Mouse (Mus musculus): ENCODE measurements around the gene Marc2. TPM values are rescaled to one million over a fixed set of nuclear protein-coding genes. Genes with fewer than 3 reads are reported as not detected.

The Marc2 gene
- polyA plus RNA-seq (2016; fragmentation: Nextera tagmentation; extraction: Ambion mirVana), result 88.4 and 97.3 TPM in 2 replicates

DNA sequence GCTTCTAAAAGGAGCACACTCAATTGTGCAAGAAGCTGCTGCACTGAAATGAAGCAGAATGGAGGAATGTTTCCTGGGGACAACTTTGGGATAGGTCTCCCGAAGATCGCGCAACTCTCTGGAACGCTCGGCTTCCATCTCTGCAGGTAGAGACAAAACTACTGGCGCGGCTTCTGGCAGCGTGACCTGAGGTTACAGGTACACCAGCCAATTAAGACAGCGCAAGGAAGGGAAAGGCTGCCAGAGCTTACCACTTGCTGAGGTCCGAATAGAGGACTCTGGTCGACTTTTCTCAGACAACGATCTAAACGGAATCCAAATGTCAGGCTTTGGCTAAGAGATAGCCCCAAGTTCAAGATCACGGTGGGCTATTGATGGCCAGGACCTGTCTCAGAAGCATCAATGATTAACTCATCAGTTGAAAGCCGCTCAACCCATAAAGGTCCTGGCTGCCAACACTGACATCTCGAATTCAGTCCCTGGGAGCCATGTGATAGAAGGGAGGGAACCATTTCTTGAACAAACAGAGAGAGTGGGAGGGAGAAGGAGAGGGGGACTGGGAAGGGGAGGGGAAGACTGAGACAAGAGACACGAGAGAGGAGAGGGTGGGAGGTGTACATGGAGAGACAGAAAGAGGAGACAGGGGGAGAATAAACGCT lies at the start of gene Marc2:
Gene Marc2 (minus strand): TSS at position 360 of the 659 bp plus-strand sequence.
- H3K27me3 ChIP-seq, result peaks cover 40% of the 10 kb centered on the region
- peak within 1 kb of the TSS; percentile 10; the same call in 1 of the 2 replicates for H3K27ac ChIP-seq (replicated peaks)
- peak within 1 kb of the TSS; percentile 87 for H3K4me2 ChIP-seq (replicated peaks)
- no peaks in the 10 kb centered on the region for H3K36me3 ChIP-seq
- H3K4me3 ChIP-seq, result peak within 1 kb of the TSS; percentile 85
- peak; percentile 31 for ATAC-seq (ENCODE audit: low FRiP score, low read depth)
- peak within 1 kb of the TSS; percentile 83 for H3K9ac ChIP-seq (replicated peaks)
- H3K4me1 ChIP-seq, result peaks cover 15% of the 10 kb centered on the region
- H3K9me3 ChIP-seq, result no peaks in the 10 kb centered on the region
- 6% methylated on average over 18 of the region's 18 CpGs for WGBS

DNA sequence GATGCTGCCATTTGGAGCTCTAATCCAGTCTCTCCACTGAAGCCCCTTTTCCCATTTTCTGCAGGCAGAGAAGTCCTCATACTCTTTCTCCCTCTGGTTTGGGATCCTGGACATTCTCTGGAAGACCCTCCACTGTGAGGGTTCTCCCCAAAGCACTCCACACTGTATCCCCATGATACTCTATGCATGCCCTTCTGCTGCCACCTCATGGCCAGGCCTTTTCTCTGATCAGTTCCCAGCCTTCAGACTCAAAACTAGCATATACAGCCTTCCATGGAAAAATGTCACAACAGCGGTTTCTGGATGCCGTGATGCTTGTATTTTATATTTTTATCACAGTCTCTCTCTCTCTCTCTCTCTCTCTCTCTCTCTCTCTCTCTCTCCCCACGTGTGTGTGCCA lies 45.7 kb upstream of the Marc2 start:
- 0 out of 2 replicates have a peak, but pooled peaks cover 5% of the 10 kb centered on the region for H3K36me3 ChIP-seq
- no peaks in the 10 kb centered on the region for H3K27me3 ChIP-seq
- no peak overlapping the region for H3K4me3 ChIP-seq
- H3K27ac ChIP-seq (replicated peaks), result no peak overlapping the region
- no peaks in the 10 kb centered on the region for H3K9me3 ChIP-seq
- no peak overlapping the region for H3K9ac ChIP-seq (replicated peaks)
- ATAC-seq (ENCODE audit: low FRiP score, low read depth), result no peak
- H3K4me2 ChIP-seq (replicated peaks), result no peak overlapping the region
- H3K4me1 ChIP-seq, result no peaks in the 10 kb centered on the region
- WGBS, result 85% methylated on average over 3 of the region's 3 CpGs

DNA sequence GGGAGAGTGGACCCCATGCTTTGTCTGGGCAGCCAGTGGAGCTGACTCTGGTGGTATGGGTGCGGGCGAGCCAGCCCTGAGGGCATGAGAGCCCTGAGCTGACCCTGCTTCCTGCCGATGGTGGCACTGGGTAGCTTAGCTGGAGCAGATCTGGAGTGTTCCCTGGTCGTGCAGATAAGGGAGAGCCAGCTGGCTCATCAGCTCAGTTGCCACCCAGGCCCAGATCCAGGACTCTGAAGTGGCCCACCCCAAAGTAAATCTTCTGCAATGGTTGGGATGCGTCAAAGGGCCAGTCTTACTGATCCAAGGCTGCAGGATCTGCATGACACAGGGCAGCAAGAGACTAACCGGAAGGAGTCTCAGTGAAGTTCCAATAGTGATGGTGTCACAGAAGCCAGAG lies 43.2 kb upstream of the Marc2 start:
- H3K36me3 ChIP-seq, result no peaks in the 10 kb centered on the region
- no peak overlapping the region for H3K9ac ChIP-seq (replicated peaks)
- H3K9me3 ChIP-seq, result no peaks in the 10 kb centered on the region
- no peaks in the 10 kb centered on the region for H3K4me1 ChIP-seq
- no peak overlapping the region for H3K4me3 ChIP-seq
- 92% methylated on average over 6 of the region's 6 CpGs for WGBS
- no peaks in the 10 kb centered on the region; the same call in 1 of the 2 replicates for H3K27me3 ChIP-seq
- no peak overlapping the region for H3K27ac ChIP-seq (replicated peaks)
- no peak overlapping the region for H3K4me2 ChIP-seq (replicated peaks)
- no peak for ATAC-seq (ENCODE audit: low FRiP score, low read depth)

DNA sequence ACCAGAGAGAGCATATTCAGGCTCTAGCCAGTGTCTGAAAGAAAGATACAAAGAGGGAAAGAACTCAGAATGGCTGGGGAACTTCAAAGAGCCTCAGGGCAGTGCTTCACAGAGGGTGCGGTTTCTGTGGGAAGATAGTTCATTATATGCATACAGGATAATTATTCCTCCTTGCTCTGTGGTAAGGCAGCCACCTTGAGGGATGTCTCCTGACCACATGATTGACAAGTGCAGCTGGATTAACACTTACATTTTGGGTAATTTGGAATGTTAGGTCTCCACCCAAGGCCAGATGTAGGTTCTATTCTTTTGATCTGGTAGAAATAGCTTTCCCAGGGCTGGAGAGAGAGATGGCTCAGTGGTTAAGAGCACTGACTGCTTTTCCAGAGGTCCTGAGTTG lies 39.9 kb upstream of the Marc2 start:
- peaks cover 30% of the 10 kb centered on the region for H3K27me3 ChIP-seq

DNA sequence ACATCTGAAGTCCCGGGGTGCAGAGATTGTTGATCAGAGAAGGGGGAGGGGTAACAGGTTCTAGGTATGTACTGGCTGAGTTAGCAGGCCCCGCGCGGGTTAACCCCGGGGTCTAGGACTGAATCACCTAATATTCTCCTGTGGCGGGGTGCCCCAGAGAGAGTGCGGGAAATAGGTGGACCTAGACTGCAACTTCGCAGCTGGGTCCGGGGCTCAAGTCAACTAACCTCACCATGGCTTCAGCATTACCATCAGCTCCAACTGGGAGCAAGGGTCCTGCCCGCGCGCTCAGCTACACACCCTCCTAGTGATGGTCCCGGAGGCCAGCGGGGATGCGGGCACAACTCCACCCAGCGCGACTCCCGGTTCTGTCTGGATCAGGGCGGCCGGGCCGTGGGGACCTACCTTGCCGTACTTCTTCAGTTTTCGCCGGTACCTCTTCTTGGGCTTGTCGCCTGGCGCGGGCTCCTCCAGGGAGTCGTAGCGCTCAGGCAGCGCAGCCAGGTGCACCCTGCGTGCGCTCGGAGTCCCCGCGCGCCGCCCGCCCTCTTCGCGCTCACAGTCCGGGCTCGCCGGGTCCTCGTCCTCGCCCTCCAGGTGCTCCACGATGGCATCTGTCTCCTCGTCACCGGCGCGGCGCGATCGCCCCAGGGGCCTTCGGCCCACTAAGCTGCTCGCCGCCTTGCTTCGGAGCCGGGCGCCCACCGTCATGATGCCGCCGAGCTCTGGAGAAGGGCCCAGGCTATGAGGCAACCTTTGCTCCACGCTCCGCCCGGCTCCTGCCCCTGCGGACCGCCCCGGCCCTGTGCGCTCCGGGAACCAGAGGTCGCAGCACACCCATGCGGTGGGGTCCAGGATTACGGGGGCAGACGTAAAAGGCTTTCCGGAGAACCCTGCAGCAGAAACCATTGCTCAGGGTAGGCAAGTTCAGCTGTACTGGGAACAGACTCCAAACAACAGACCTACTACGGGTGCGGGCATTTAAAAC lies 36.3 kb upstream of the Marc2 start, which contains the start of gene C130074G19Rik:
Gene C130074G19Rik (minus strand): TSS at position 938 of the 988 bp plus-strand sequence.
- H3K27ac ChIP-seq (replicated peaks), result no peak within 1 kb of the TSS
- H3K27me3 ChIP-seq, result peaks cover 51% of the 10 kb centered on the region
- 2% methylated on average over 72 of the region's 77 CpGs for WGBS
- peak; percentile 65 for ATAC-seq (ENCODE audit: low FRiP score, low read depth)
- peak within 1 kb of the TSS; percentile 46 for H3K4me3 ChIP-seq
- peaks cover 10% of the 10 kb centered on the region for H3K4me1 ChIP-seq
- H3K4me2 ChIP-seq (replicated peaks), result peak within 1 kb of the TSS; percentile 74
- H3K9me3 ChIP-seq, result no peaks in the 10 kb centered on the region
- no peaks in the 10 kb centered on the region for H3K36me3 ChIP-seq
- H3K9ac ChIP-seq (replicated peaks), result peak within 1 kb of the TSS; percentile 44; the same call in 1 of the 2 replicates

More for the DNA sequence above, 39.9 kb upstream of the Marc2 start:
- no peak overlapping the region for H3K27ac ChIP-seq (replicated peaks)
- H3K9ac ChIP-seq (replicated peaks), result no peak overlapping the region
- H3K4me3 ChIP-seq, result no peak overlapping the region
- H3K4me1 ChIP-seq, result peaks cover 10% of the 10 kb centered on the region
- H3K4me2 ChIP-seq (replicated peaks), result no peak overlapping the region
- H3K9me3 ChIP-seq, result no peaks in the 10 kb centered on the region
- no peaks in the 10 kb centered on the region for H3K36me3 ChIP-seq
- 73% methylated on average over 1 of the region's 1 CpGs for WGBS
- ATAC-seq (ENCODE audit: low FRiP score, low read depth), result no peak

DNA sequence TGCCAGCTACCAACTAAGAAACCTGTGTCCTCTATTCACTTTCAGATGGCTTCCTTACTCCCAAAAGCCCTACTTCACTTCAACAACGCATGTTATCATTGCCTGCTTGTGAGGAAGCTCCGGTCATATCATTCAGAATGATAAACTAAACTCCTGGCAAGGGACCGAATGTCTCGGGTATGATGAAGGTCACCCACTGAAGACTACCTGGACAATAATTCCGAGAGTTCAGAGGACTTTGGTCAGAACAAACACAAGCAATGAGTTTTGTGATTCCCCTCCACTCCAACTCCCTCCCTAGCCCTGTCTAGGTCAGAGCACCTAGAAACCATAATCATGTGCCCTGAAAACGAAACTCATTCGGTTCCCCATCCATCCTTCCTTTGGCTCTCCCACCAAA lies 35.6 kb upstream of the Marc2 start:
- no peak for ATAC-seq (ENCODE audit: low FRiP score, low read depth)
- 69% methylated on average over 7 of the region's 7 CpGs for WGBS
- Histone ChIP-seq H3K4me3 (no peak overlapping the region), H3K27ac (replicated peaks) (no peak overlapping the region), H3K4me1 (peaks cover 10% of the 10 kb centered on the region), H3K4me2 (replicated peaks) (0 out of 2 replicates have a peak overlapping the region, but pooled peaks have one; percentile 74), H3K9me3 (no peaks in the 10 kb centered on the region), H3K27me3 (peaks cover 51% of the 10 kb centered on the region), H3K36me3 (no peaks in the 10 kb centered on the region), H3K9ac (replicated peaks) (no peak overlapping the region)

DNA sequence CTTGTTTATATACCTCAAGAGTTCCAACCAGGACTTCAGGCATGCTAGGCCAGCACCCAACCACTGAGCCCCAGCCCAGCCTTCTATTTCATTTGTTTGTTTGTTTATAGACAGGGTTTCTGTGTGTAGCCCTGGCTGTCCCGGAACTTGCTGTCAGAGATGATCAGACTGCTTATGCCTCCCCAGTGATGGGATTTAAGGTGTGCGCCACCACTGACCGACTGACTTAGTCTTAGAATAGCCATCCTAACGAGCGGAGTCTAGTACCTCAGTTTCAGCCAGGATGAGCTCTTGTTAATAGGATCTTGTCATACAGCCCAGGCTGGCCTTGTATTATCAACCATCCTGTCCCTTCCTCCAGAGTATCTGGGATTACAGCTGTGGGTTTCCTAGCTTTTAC lies 35.0 kb upstream of the Marc2 start:
- WGBS, result 85% methylated on average over 5 of the region's 5 CpGs
- Histone ChIP-seq H3K36me3 (no peaks in the 10 kb centered on the region), H3K27me3 (peaks cover 51% of the 10 kb centered on the region), H3K4me1 (peaks cover 10% of the 10 kb centered on the region), H3K9ac (replicated peaks) (no peak overlapping the region), H3K4me3 (no peak overlapping the region), H3K9me3 (no peaks in the 10 kb centered on the region), H3K4me2 (replicated peaks) (no peak overlapping the region), H3K27ac (replicated peaks) (no peak overlapping the region)
- ATAC-seq (ENCODE audit: low FRiP score, low read depth), result no peak

DNA sequence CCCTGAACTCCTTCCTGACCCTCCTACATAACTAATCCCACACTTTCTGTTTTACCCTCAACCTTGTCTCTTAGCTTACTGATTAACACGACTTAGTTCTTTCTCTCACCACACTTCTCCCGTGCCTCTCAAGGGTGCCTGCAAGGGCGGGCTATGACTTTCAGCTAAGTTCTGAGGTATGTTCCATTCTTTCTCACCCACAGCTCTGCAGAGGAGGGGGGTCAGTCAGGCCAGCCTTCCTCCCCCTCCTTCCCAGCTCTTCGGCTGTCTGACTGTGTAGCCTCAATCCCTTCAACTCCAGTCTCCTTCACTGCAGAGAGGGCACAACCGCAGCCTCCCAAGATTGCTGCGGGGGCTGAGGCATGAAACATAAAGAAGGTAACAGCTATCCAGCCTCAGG lies 32.6 kb upstream of the Marc2 start:
- Histone ChIP-seq H3K27ac (replicated peaks) (no peak overlapping the region), H3K9ac (replicated peaks) (no peak overlapping the region), H3K4me2 (replicated peaks) (no peak overlapping the region), H3K36me3 (no peaks in the 10 kb centered on the region), H3K4me1 (peaks cover 10% of the 10 kb centered on the region), H3K27me3 (peaks cover 48% of the 10 kb centered on the region), H3K4me3 (no peak overlapping the region), H3K9me3 (no peaks in the 10 kb centered on the region)
- WGBS, result 80% methylated on average over 6 of the region's 6 CpGs
- no peak for ATAC-seq (ENCODE audit: low FRiP score, low read depth)

GRCm38 (mm10) chr1:184877306-184877705 lies 31.1 kb upstream of the Marc2 start:
- WGBS, result 70% methylated on average over 2 of the region's 2 CpGs
- Histone ChIP-seq H3K9me3 (no peaks in the 10 kb centered on the region), H3K36me3 (no peaks in the 10 kb centered on the region), H3K4me1 (0 out of 2 replicates have a peak, but pooled peaks cover 1% of the 10 kb centered on the region), H3K27me3 (peaks cover 41% of the 10 kb centered on the region), H3K4me2 (replicated peaks) (no peak overlapping the region), H3K27ac (replicated peaks) (no peak overlapping the region), H3K9ac (replicated peaks) (no peak overlapping the region), H3K4me3 (no peak overlapping the region)
- no peak for ATAC-seq (ENCODE audit: low FRiP score, low read depth)

- Histone ChIP-seq H3K9me3 (no peaks in the 10 kb centered on the region), H3K36me3 (no peaks in the 10 kb centered on the region), H3K9ac (replicated peaks) (no peak overlapping the region), H3K4me1 (peaks cover 3% of the 10 kb centered on the region; the same call in 1 of the 2 replicates), H3K27me3 (peaks cover 24% of the 10 kb centered on the region), H3K4me3 (no peak overlapping the region), H3K27ac (replicated peaks) (no peak overlapping the region), H3K4me2 (replicated peaks) (no peak overlapping the region)
- WGBS, result 85% methylated on average over 11 of the region's 11 CpGs
- no peak for ATAC-seq (ENCODE audit: low FRiP score, low read depth)
Observed at GRCm38 (mm10) chr1:184873910-184874309, 27.7 kb upstream of the Marc2 start.

- no peak overlapping the region for H3K4me3 ChIP-seq
- H3K4me2 ChIP-seq (replicated peaks), result no peak overlapping the region
- no peaks in the 10 kb centered on the region for H3K9me3 ChIP-seq
- WGBS, result 78% methylated on average over 7 of the region's 7 CpGs
- no peak overlapping the region for H3K27ac ChIP-seq (replicated peaks)
- no peaks in the 10 kb centered on the region for H3K36me3 ChIP-seq
- peaks cover 3% of the 10 kb centered on the region; the same call in 1 of the 2 replicates for H3K4me1 ChIP-seq
- H3K27me3 ChIP-seq, result peaks cover 12% of the 10 kb centered on the region
- no peak for ATAC-seq (ENCODE audit: low FRiP score, low read depth)
- no peak overlapping the region for H3K9ac ChIP-seq (replicated peaks)
Observed at GRCm38 (mm10) chr1:184872069-184872819, 26.0 kb upstream of the Marc2 start.
